Mouse (Mus musculus) heart, adult 2 months (tissue): ENCODE results near the gene Dnajb13.

Experiments used
- CTCF ChIP-seq: fragments of 200-600 bp; IDR thresholded peaks from 2 replicates; pipeline ENCODE4 v1.8.1; 2022; ENCODE audit warnings: antibody characterized with exemption, mild to moderate bottlenecking, moderate library complexity
- EP300 ChIP-seq: fragments of 200-500 bp; IDR thresholded peaks from 2 replicates; pipeline ENCODE4 v1.6.1; 2011; ENCODE audit warnings: low read depth, low read length, control low read depth; ENCODE audit not compliant: insufficient read depth
- POLR2A ChIP-seq: fragments of 200-500 bp; IDR thresholded peaks from 2 replicates; pipeline ENCODE4 v1.6.1; 2011; ENCODE audit warnings: mild to moderate bottlenecking, low read depth, low read length, control low read depth; ENCODE audit not compliant: insufficient read depth

- TF ChIP-seq CTCF (no peak), POLR2A (no peak), EP300 (no peak)
Observed at GRCm38 (mm10) chr7:100473846-100474454, 40.8 kb downstream of the Dnajb13 start.
